Mouse (Mus musculus) midbrain, embryonic 14.5 days (tissue): ENCODE measurements at regions not wholly inside any gene's neighbourhood (a gene's known extent, or its start where the extent isn't known, plus 50 kb on each side); places are given as distances from the start of the nearest gene placed in this dataset.
A peak's percentile ranks its signal among the peaks of the same experiment; 100 is the strongest.

Experiments
- ATAC-seq: fragments of 200-750 bp; cut with Nextera tagmentation; 2 replicates; pipeline ENCODE4 v1.8.0; 2017; ENCODE audit warnings: moderate number of reproducible peaks, moderate library complexity; ENCODE audit not compliant: low FRiP score, low TSS enrichment
- DNase-seq: peaks from one replicate; pipeline ENCODE4 v3.0.0-alpha.2; 2015
- H3K27ac ChIP-seq: fragments of 300-500 bp; sonication (generic); replicated peaks from 2 replicates; pipeline ENCODE4 v1.5.1; 2014; ENCODE audit warnings: mild to moderate bottlenecking, low read depth, low read length, moderate library complexity
- H3K27me3 ChIP-seq: fragments of 300-500 bp; sonication (generic); 2 replicates; pipeline ENCODE4 v1.6.1; 2014; ENCODE audit warnings: low read length, control low read depth, mixed read lengths; ENCODE audit not compliant: control insufficient read depth, insufficient read depth
- H3K36me3 ChIP-seq: fragments of 300-500 bp; sonication (generic); 2 replicates; pipeline ENCODE4 v1.6.1; 2014; ENCODE audit warnings: low read length, control low read depth; ENCODE audit not compliant: control insufficient read depth, insufficient read depth
- H3K4me1 ChIP-seq: fragments of 300-500 bp; sonication (generic); 2 replicates; pipeline ENCODE4 v1.6.1; 2014; ENCODE audit warnings: mild to moderate bottlenecking, antibody characterized with exemption, low read length, control low read depth; ENCODE audit not compliant: control insufficient read depth, insufficient read depth
- H3K4me2 ChIP-seq: fragments of 300-500 bp; sonication (generic); 2 replicates; pipeline ENCODE4 v1.6.1; 2014; ENCODE audit warnings: mild to moderate bottlenecking, low read length, moderate library complexity
- H3K4me3 ChIP-seq: fragments of 300-500 bp; sonication (generic); replicated peaks from 2 replicates; pipeline ENCODE4 v1.5.1; 2014; ENCODE audit warnings: low read depth, low read length
- H3K9ac ChIP-seq: fragments of 300-500 bp; sonication (generic); replicated peaks from 2 replicates; pipeline ENCODE4 v1.6.1; 2014; ENCODE audit warnings: mild to moderate bottlenecking, low read length, moderate library complexity
- H3K9me3 ChIP-seq: fragments of 300-500 bp; sonication (generic); 2 replicates; pipeline ENCODE4 v1.6.1; 2016; ENCODE audit warnings: low read length, control low read depth, mixed read lengths; ENCODE audit not compliant: control insufficient read depth
- WGBS: fragments of 180-500 bp; shearing (Covaris S2); extraction: QIAGEN DNeasy Blood & Tissue Kit; methylation state at CpG from one replicate; pipeline ENCODE4 v1.1.7; 2014; 5-methylcytosine and 5-hydroxymethylcytosine counted together

DNA sequence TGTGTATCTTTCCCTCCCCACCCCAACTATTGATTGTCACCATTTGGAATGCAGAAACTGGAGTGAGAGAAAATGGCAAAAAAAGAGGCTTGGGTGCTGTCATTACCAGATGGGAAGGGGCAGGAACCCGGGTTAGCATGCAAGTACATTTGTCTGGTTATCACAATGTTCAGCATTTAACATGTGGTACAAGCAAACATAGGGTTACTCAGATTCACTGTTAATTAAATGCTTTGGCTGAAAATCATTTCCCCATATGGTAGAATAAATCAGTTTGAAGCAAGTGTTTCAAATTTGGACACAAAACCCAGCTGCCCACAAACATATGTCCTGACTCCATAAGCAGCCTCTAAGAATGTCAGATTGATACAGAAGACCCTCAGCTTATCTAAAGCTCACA, 208.6 kb upstream of the Megf9 start:
- H3K4me1 ChIP-seq, result no peaks in the 10 kb centered on the region
- no peak overlapping the region for H3K9ac ChIP-seq
- no peaks in the 10 kb centered on the region for H3K27me3 ChIP-seq
- H3K4me2 ChIP-seq, result no peak overlapping the region
- H3K27ac ChIP-seq, result no peak overlapping the region
- ATAC-seq (no peak), DNase-seq (no peak)
- WGBS, result 87% methylated on average over 1 of the region's 1 CpGs
- no peaks in the 10 kb centered on the region for H3K9me3 ChIP-seq
- no peak overlapping the region for H3K4me3 ChIP-seq
- H3K36me3 ChIP-seq, result no peaks in the 10 kb centered on the region

DNA sequence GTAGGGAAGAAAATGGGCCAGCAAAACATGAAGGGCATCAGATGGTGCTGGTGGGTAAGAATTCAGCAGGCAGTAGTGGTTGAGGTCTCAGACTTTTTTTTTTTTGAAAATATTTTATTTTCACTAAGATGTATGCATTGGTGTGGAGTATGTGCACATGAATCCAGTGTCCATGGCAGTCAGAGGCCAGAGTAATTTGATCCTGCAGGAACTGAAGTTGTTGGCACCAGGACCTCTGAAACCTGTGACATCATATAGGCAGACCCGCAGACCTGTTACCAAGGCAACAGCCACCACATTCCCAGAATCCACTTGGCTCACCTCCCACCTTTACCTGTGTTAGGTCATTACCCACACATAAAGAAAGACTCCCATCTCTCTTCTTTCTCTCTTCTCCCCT, 207.2 kb upstream of the Megf9 start:
- no peak overlapping the region for H3K9ac ChIP-seq
- no peaks in the 10 kb centered on the region for H3K9me3 ChIP-seq
- H3K4me2 ChIP-seq, result no peak overlapping the region
- H3K4me3 ChIP-seq, result no peak overlapping the region
- ATAC-seq, result no peak
- H3K4me1 ChIP-seq, result no peaks in the 10 kb centered on the region
- 75% methylated on average over 1 of the region's 1 CpGs for WGBS
- no peak for DNase-seq
- H3K27ac ChIP-seq, result no peak overlapping the region
- no peaks in the 10 kb centered on the region for H3K27me3 ChIP-seq
- H3K36me3 ChIP-seq, result no peaks in the 10 kb centered on the region

DNA sequence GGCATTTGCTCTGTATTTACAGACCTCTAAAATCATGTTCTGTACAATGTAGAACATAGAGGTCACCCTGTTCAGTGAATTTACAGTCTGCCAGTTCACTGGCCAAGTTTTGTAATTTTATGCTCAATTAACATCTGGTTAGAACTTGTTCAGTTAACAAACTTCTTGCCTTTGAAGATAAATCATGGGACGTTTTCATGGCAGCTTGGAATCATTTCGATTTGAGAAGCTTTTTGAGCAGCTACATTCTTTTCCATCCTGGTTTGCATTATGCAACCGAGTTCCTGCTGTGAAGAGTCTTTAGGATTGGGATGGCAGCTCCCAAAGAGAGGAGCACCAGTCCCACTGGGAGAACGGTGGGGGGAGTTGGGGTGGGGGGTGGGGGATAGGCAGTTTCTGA, 206.3 kb upstream of the Megf9 start:
- 2% methylated on average over 4 of the region's 4 CpGs for WGBS
- Histone ChIP-seq H3K4me1 (no peaks in the 10 kb centered on the region), H3K9me3 (no peaks in the 10 kb centered on the region), H3K9ac (no peak overlapping the region), H3K4me3 (no peak overlapping the region), H3K4me2 (no peak overlapping the region), H3K27me3 (no peaks in the 10 kb centered on the region), H3K36me3 (no peaks in the 10 kb centered on the region), H3K27ac (no peak overlapping the region)
- ATAC-seq (no peak), DNase-seq (peak; percentile 14)

DNA sequence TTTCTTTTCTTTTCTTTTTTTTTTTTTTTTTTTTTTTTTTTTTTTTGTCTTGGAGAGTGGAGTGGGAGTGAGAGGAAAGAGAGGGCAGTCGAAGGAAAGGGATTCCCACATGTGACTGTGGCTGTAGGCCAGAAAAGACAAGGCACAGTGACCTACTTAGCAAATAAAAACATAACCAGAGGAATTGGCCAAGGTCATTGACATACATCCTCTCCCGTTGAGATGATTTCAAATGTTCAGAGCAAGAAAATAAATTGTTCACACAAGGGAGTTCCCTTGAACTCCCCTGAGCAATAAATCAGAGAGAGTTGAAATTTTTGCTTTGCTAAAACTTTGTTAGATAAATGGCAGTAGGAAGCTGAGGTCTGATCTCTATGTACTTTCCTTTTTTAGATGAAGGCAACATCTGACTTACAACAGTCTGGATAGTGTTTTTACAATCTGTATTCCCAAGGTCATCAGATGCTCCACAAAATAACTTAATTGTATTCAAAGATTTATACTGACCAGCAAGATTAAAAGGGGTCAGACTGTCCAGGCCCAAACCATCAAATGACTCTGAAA, 174.4 kb upstream of the Megf9 start:
- 69% methylated on average over 2 of the region's 2 CpGs for WGBS
- H3K9ac ChIP-seq, result no peak overlapping the region
- no peaks in the 10 kb centered on the region for H3K4me1 ChIP-seq
- H3K9me3 ChIP-seq, result no peaks in the 10 kb centered on the region
- no peaks in the 10 kb centered on the region for H3K36me3 ChIP-seq
- ATAC-seq (no peak), DNase-seq (peak; percentile 8)
- H3K4me3 ChIP-seq, result no peak overlapping the region
- H3K27me3 ChIP-seq, result no peaks in the 10 kb centered on the region
- no peak overlapping the region for H3K4me2 ChIP-seq
- no peak overlapping the region for H3K27ac ChIP-seq

DNA sequence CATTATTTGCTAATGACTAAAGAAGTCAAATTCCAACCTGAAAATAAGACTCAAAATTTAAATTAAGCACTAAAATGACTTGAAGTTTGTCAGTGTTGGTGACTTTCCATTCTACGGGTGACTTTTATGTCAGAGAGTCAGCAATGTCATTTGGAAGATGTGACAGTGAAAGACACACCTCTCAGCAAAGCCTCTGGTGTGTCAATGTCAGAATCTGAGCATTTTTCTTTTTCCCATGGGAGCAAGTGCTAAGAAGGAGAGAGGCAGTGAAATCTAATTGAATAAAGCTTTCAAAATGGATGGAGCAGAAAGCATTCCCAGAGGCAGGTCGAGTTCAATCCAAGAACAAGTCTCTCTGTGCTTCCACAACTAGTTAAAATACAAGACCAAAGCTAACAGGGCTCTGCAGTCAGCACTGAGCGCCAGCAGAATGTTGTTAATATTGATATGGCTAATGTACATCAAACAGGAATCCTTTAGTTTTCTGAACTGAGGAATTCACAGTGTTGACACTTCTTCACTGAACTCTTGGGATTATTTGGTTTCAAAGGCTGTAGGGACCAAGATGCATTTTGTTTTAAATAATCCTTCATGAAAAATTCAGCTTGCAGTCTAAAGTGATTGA, 170.4 kb upstream of the Megf9 start:
- DNase-seq (peak; percentile 51), ATAC-seq (peak; percentile 67; the same call in 1 of the 2 replicates)

DNA sequence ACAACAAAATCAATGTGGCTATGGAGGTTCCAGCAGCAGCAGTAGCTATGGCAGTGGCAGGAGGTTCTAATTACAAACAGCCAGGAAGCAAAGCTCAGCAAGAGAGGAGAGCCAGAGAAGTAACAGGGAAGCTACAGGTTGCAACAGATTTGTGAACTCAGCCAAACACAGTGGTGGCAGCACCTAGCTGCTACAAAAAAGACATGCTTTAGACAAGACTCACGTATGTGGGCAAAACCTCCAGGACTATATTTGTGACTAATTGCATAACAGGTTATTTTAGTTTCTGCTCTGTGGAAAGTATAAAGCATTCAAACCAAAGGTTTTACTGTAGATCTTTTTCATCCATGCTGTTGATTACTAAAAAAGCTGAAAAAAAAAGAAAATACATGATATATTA, 166.1 kb upstream of the Megf9 start:
- ATAC-seq (no peak), DNase-seq (no peak)
- Histone ChIP-seq H3K9me3 (no peaks in the 10 kb centered on the region), H3K27me3 (no peaks in the 10 kb centered on the region), H3K36me3 (no peaks in the 10 kb centered on the region), H3K4me3 (no peak overlapping the region), H3K4me2 (no peak overlapping the region), H3K27ac (no peak overlapping the region), H3K4me1 (no peaks in the 10 kb centered on the region), H3K9ac (no peak overlapping the region)
- 95% methylated on average over 1 of the region's 1 CpGs for WGBS

More for the DNA sequence above, 170.4 kb upstream of the Megf9 start:
- no peak overlapping the region for H3K27ac ChIP-seq
- H3K9me3 ChIP-seq, result no peaks in the 10 kb centered on the region
- H3K4me2 ChIP-seq, result no peak overlapping the region
- no peak overlapping the region for H3K4me3 ChIP-seq
- no peaks in the 10 kb centered on the region for H3K36me3 ChIP-seq
- WGBS, result 49% methylated on average over 3 of the region's 3 CpGs
- no peak overlapping the region for H3K9ac ChIP-seq
- H3K27me3 ChIP-seq, result no peaks in the 10 kb centered on the region
- no peaks in the 10 kb centered on the region for H3K4me1 ChIP-seq

DNA sequence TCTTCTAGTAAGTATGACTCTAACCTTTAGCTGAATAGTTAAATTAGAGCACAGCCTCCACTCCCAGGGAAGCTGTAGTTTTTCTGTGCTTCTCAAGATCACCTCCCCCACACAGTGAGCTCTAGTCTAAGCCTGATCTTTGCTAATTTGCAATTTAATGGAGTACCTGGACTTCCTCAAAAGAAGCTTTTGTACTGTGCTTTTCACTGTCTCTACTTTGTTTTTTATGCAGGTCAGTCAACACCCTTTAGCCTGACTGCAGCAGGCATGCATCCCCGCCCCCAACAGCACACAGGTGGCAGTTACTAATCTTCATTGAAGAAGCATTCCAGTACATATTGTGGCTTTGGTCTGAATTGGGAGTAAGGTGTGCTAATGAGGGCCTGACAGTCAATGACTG, 129.4 kb upstream of the Megf9 start:
- H3K9ac ChIP-seq, result no peak overlapping the region
- H3K9me3 ChIP-seq, result no peaks in the 10 kb centered on the region
- H3K4me2 ChIP-seq, result no peak overlapping the region
- no peak for ATAC-seq
- no peaks in the 10 kb centered on the region for H3K4me1 ChIP-seq
- WGBS, result 81% methylated on average over 1 of the region's 1 CpGs
- DNase-seq, result no peak
- H3K4me3 ChIP-seq, result no peak overlapping the region
- no peaks in the 10 kb centered on the region for H3K36me3 ChIP-seq
- H3K27ac ChIP-seq, result no peak overlapping the region
- H3K27me3 ChIP-seq, result no peaks in the 10 kb centered on the region

DNA sequence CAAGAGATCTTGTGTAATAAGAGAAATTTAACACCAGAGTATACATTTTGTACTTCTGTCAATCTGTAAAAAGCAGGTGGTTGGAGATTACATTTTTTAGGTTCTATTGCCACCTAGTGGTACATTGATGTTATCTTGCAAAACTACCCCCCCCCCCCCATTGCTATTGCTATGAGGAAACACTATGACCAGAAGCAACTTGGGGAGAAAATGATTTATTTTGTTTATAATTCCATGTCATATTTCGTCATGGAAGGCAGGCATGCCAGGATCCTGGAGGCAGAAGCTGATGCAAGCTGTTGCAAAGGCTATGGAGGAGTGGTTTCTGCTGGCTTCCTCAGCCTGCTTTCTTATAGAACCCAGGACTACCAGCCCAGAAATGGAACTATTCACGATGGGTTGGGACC, 86.6 kb upstream of the Megf9 start:
- Histone ChIP-seq H3K9ac (no peak overlapping the region), H3K4me3 (no peak overlapping the region), H3K9me3 (no peaks in the 10 kb centered on the region), H3K27me3 (no peaks in the 10 kb centered on the region), H3K36me3 (no peaks in the 10 kb centered on the region), H3K4me1 (no peaks in the 10 kb centered on the region), H3K4me2 (no peak overlapping the region), H3K27ac (no peak overlapping the region)
- DNase-seq (peak; percentile 46), ATAC-seq (no peak)
- 59% methylated on average over 2 of the region's 2 CpGs for WGBS

DNA sequence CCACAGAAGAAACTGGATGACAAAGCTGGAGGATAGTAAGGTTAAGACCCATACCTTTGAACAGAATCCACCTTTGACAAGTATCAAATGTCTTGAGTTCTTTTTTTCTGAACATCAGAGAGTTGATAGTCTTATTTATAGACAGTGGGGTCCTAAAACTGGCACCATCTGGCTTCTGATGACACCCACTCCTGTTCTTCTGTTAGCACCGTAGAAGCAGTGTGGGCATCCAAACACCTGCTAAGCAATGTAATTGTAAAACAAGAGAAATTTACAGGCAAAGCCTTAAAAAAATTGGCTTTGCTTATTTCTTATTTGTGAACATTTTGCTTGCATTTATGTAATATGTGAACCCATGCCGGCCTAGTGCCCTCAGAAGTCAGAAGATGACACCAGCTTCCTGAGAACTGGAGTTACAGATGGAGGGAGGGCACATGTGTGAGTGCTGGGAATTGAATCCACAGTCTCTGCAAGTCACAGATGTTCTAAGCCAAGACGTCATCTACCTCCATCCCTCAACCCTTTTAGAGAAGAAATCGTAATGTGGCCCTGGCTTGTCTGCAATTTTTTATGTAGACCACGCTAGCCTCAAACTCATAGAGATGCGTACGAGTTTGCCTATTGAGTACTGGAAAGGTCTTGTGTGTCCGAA, 85.0 kb upstream of the Megf9 start:
- Histone ChIP-seq H3K4me2 (no peak overlapping the region), H3K36me3 (no peaks in the 10 kb centered on the region), H3K27ac (no peak overlapping the region), H3K27me3 (no peaks in the 10 kb centered on the region), H3K9ac (no peak overlapping the region), H3K9me3 (no peaks in the 10 kb centered on the region), H3K4me1 (no peaks in the 10 kb centered on the region), H3K4me3 (no peak overlapping the region)
- ATAC-seq (no peak), DNase-seq (no peak)
- WGBS, result 93% methylated on average over 8 of the region's 8 CpGs
